Mouse (Mus musculus) splenic B cell, adult 2 months (primary cell): ENCODE results near the gene Fam122a.

Experiments used
- DNase-seq: peaks from one replicate; pipeline ENCODE4 v3.0.0-alpha.2; 2011; ENCODE audit warnings: low read depth, low spot score
- H3K27me3 ChIP-seq: 2 replicates; pipeline ENCODE4 v1.6.1; 2012; ENCODE audit warnings: mild to moderate bottlenecking, low read length, moderate library complexity, mixed read lengths; ENCODE audit not compliant: control insufficient read depth, poor library complexity, insufficient read depth, severe bottlenecking
- H3K36me3 ChIP-seq: 2 replicates; pipeline ENCODE4 v1.6.1; 2012; ENCODE audit warnings: mild to moderate bottlenecking, low read length, moderate library complexity, mixed read lengths; ENCODE audit not compliant: control insufficient read depth, poor library complexity, insufficient read depth, severe bottlenecking

The Fam122a gene

GRCm38 (mm10) chr19:24468616-24469015 lies 8.5 kb downstream of the Fam122a start:
- no peak for DNase-seq
- Histone ChIP-seq H3K27me3 (no peaks in the 10 kb centered on the region), H3K36me3 (no peaks in the 10 kb centered on the region)

GRCm38 (mm10) chr19:24463011-24463410 lies 14.1 kb downstream of the Fam122a start:
- no peak for DNase-seq
- H3K36me3 ChIP-seq, result no peaks in the 10 kb centered on the region
- no peaks in the 10 kb centered on the region for H3K27me3 ChIP-seq

- Histone ChIP-seq H3K36me3 (no peaks in the 10 kb centered on the region), H3K27me3 (no peaks in the 10 kb centered on the region)
- no peak for DNase-seq
Measured at GRCm38 (mm10) chr19:24456591-24457231, 20.4 kb downstream of the Fam122a start.

GRCm38 (mm10) chr19:24455249-24455960 lies 21.8 kb downstream of the Fam122a start:
- DNase-seq, result no peak
- Histone ChIP-seq H3K36me3 (no peaks in the 10 kb centered on the region), H3K27me3 (no peaks in the 10 kb centered on the region)

GRCm38 (mm10) chr19:24454451-24454850 lies 22.7 kb downstream of the Fam122a start:
- no peaks in the 10 kb centered on the region for H3K36me3 ChIP-seq
- DNase-seq, result no peak
- H3K27me3 ChIP-seq, result no peaks in the 10 kb centered on the region

- Histone ChIP-seq H3K27me3 (no peaks in the 10 kb centered on the region), H3K36me3 (no peaks in the 10 kb centered on the region)
- DNase-seq, result no peak
Measured at GRCm38 (mm10) chr19:24453379-24453778, 23.8 kb downstream of the Fam122a start.

- Histone ChIP-seq H3K36me3 (no peaks in the 10 kb centered on the region), H3K27me3 (no peaks in the 10 kb centered on the region)
- DNase-seq, result no peak
Measured at GRCm38 (mm10) chr19:24452441-24452898, 24.7 kb downstream of the Fam122a start.

GRCm38 (mm10) chr19:24451626-24452025 lies 25.5 kb downstream of the Fam122a start:
- DNase-seq, result no peak
- no peaks in the 10 kb centered on the region for H3K27me3 ChIP-seq
- H3K36me3 ChIP-seq, result no peaks in the 10 kb centered on the region

- no peaks in the 10 kb centered on the region for H3K36me3 ChIP-seq
- H3K27me3 ChIP-seq, result no peaks in the 10 kb centered on the region
- DNase-seq, result peak; percentile 19
Measured at GRCm38 (mm10) chr19:24450740-24451139, 26.4 kb downstream of the Fam122a start.

- no peaks in the 10 kb centered on the region for H3K27me3 ChIP-seq
- no peaks in the 10 kb centered on the region for H3K36me3 ChIP-seq
- peak; percentile 20 for DNase-seq
Measured at GRCm38 (mm10) chr19:24444322-24444721, 32.8 kb downstream of the Fam122a start.

- no peaks in the 10 kb centered on the region for H3K27me3 ChIP-seq
- DNase-seq, result no peak
- no peaks in the 10 kb centered on the region for H3K36me3 ChIP-seq
Measured at GRCm38 (mm10) chr19:24439715-24440114, 37.4 kb downstream of the Fam122a start.

GRCm38 (mm10) chr19:24434291-24434690 lies 42.9 kb downstream of the Fam122a start:
- no peaks in the 10 kb centered on the region for H3K36me3 ChIP-seq
- DNase-seq, result no peak
- no peaks in the 10 kb centered on the region for H3K27me3 ChIP-seq

- DNase-seq, result no peak
- Histone ChIP-seq H3K27me3 (no peaks in the 10 kb centered on the region), H3K36me3 (no peaks in the 10 kb centered on the region)
Measured at GRCm38 (mm10) chr19:24432447-24432846, 44.7 kb downstream of the Fam122a start.

- H3K36me3 ChIP-seq, result no peaks in the 10 kb centered on the region
- H3K27me3 ChIP-seq, result no peaks in the 10 kb centered on the region
- DNase-seq, result no peak
Measured at GRCm38 (mm10) chr19:24431381-24431780, 45.8 kb downstream of the Fam122a start.

- H3K27me3 ChIP-seq, result no peaks in the 10 kb centered on the region
- peak; percentile 23 for DNase-seq
- H3K36me3 ChIP-seq, result no peaks in the 10 kb centered on the region
Measured at GRCm38 (mm10) chr19:24428011-24428410, 49.1 kb downstream of the Fam122a start.
